Mouse (Mus musculus): ENCODE measurements around the gene Slc25a35.

DNA sequence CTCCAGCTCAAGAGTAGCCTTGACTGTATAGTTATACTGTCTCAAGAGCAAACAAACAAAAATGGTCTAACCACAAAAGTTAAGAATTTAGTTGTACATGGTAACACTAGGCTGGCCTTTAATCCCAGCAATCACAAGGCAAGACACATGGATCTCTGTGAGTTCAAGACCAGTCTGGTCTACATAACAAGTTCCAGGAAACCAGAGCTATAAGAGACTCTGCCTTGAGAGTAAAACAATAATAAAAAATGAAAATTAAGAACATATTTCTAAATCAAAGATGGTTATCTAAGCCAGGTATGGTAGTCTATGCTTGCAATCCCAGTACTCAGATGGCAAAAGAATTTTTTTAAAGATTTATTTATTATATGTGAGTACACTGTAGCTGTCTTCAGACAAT is 2.9 kb upstream of the Slc25a35 start:
- TF ChIP-seq CTCF (IDR thresholded peaks at IDR 0.05; ENCODE audit: control insufficient read depth, insufficient read depth, low read length): no peak
- no peak for TF ChIP-seq POLR2A (IDR thresholded peaks at IDR 0.05; ENCODE audit: borderline replicate concordance, control insufficient read depth, low read depth, low read length)

Data from bone marrow, adult 2 months (tissue).